Mouse (Mus musculus) cerebellum, adult 9-11 months (tissue): ENCODE measurements at regions not wholly inside any gene's neighbourhood (a gene's known extent, or its start where the extent isn't known, plus 50 kb on each side); places are given as distances from the start of the nearest gene placed in this dataset.

Experiments
- DNase-seq: peaks from one replicate; pipeline ENCODE4 v3.0.0; 2022

- no peak for DNase-seq
Measured at GRCm38 (mm10) chr13:110913177-110913576, 341.6 kb upstream of the Actbl2 start.

GRCm38 (mm10) chr13:110913687-110914086 is 341.1 kb upstream of the Actbl2 start:
- DNase-seq, result peak; percentile 75

- DNase-seq, result no peak
Measured at GRCm38 (mm10) chr13:110915161-110915560, 339.7 kb upstream of the Actbl2 start.

- DNase-seq, result no peak
Measured at GRCm38 (mm10) chr13:110923936-110924335, 330.9 kb upstream of the Actbl2 start.

- DNase-seq, result no peak
Measured at GRCm38 (mm10) chr13:110924897-110925296, 329.9 kb upstream of the Actbl2 start.

- no peak for DNase-seq
Measured at GRCm38 (mm10) chr13:110928143-110928542, 326.7 kb upstream of the Actbl2 start.

GRCm38 (mm10) chr13:110928894-110929293 is 325.9 kb upstream of the Actbl2 start:
- no peak for DNase-seq

GRCm38 (mm10) chr13:110929579-110929978 is 325.2 kb upstream of the Actbl2 start:
- DNase-seq, result no peak

- no peak for DNase-seq
Measured at GRCm38 (mm10) chr13:110941587-110941986, 313.2 kb upstream of the Actbl2 start.

GRCm38 (mm10) chr13:110942986-110943644 is 311.7 kb upstream of the Actbl2 start:
- DNase-seq, result no peak

- DNase-seq, result no peak
Measured at GRCm38 (mm10) chr13:110944061-110944460, 310.8 kb upstream of the Actbl2 start.

- no peak for DNase-seq
Measured at GRCm38 (mm10) chr13:110944683-110945082, 310.1 kb upstream of the Actbl2 start.

- no peak for DNase-seq
Measured at GRCm38 (mm10) chr13:110960212-110960611, 294.6 kb upstream of the Actbl2 start.

- no peak for DNase-seq
Measured at GRCm38 (mm10) chr13:110967109-110967508, 287.7 kb upstream of the Actbl2 start.

- DNase-seq, result peak; percentile 70
Measured at GRCm38 (mm10) chr13:110967626-110968506, 286.9 kb upstream of the Actbl2 start.

GRCm38 (mm10) chr13:110968507-110968905 is 286.3 kb upstream of the Actbl2 start:
- DNase-seq, result peak; percentile 17

- no peak for DNase-seq
Measured at GRCm38 (mm10) chr13:110977379-110977778, 277.4 kb upstream of the Actbl2 start.

- DNase-seq, result no peak
Measured at GRCm38 (mm10) chr13:110978022-110978421, 276.8 kb upstream of the Actbl2 start.

GRCm38 (mm10) chr13:110990677-110991076 is 264.1 kb upstream of the Actbl2 start:
- no peak for DNase-seq

GRCm38 (mm10) chr13:110991121-110991520 is 263.7 kb upstream of the Actbl2 start:
- DNase-seq, result no peak

GRCm38 (mm10) chr13:110994596-110994995 is 260.2 kb upstream of the Actbl2 start:
- no peak for DNase-seq

- no peak for DNase-seq
Measured at GRCm38 (mm10) chr13:111002670-111003069, 252.1 kb upstream of the Actbl2 start.

GRCm38 (mm10) chr13:111014142-111014541 is 240.7 kb upstream of the Actbl2 start:
- no peak for DNase-seq

- no peak for DNase-seq
Measured at GRCm38 (mm10) chr13:111030111-111030510, 224.7 kb upstream of the Actbl2 start.
